Mouse (Mus musculus): Measurements from ENCODE around the gene Olfr462. TPM values are rescaled to one million over a fixed set of nuclear protein-coding genes. Genes with fewer than 3 reads are reported as not detected.

The Olfr462 gene
- polyA plus RNA-seq, 1 experiment, result not detected

- peak within 1 kb of the TSS; percentile 76 for H3K4me3 ChIP-seq (ENCODE audit: insufficient read depth, low read depth, low read length)
- DNase-seq, result peak; percentile 94
- no peaks in the 10 kb centered on the region for H3K36me3 ChIP-seq (ENCODE audit: control insufficient read depth, insufficient read depth, low read length)
- TF ChIP-seq POLR2A (IDR thresholded peaks at IDR 0.05; ENCODE audit: low read depth, low read length), result peak; percentile 78
- TF ChIP-seq CTCF (conservative IDR thresholded peaks at IDR 0.05; ENCODE audit: insufficient read depth, insufficient read length, low read depth, low read length), result no peak
- H3K27ac ChIP-seq (ENCODE audit: insufficient read depth, low read depth, low read length), result 0 out of 2 replicates have a peak within 1 kb of the TSS, but pooled peaks have one; percentile 10
- H3K4me1 ChIP-seq (ENCODE audit: control insufficient read depth, insufficient read depth, low read length), result peaks cover 8% of the 10 kb centered on the region; the same call in 1 of the 2 replicates
- 3% methylated on average over 40 of the region's 40 CpGs for WGBS
- no peaks in the 10 kb centered on the region for H3K27me3 ChIP-seq (replicated peaks; ENCODE audit: control insufficient read depth, insufficient read depth, low read length)
Observed at GRCm38 (mm10) chr11:87852690-87853596, 39.1 kb downstream of the Olfr462 start, which contains the start of gene Mks1. Gene Mks1, plus strand, starts transcription at chr11:87853215.

- no peak for DNase-seq
- Histone ChIP-seq H3K27ac (ENCODE audit: insufficient read depth, low read depth, low read length) (no peak overlapping the region), H3K4me3 (ENCODE audit: insufficient read depth, low read depth, low read length) (no peak overlapping the region), H3K36me3 (ENCODE audit: control insufficient read depth, insufficient read depth, low read length) (no peaks in the 10 kb centered on the region), H3K4me1 (ENCODE audit: control insufficient read depth, insufficient read depth, low read length) (peaks cover 3% of the 10 kb centered on the region; the same call in 1 of the 2 replicates), H3K27me3 (replicated peaks; ENCODE audit: control insufficient read depth, insufficient read depth, low read length) (no peaks in the 10 kb centered on the region)
- 67% methylated on average over 6 of the region's 6 CpGs for WGBS
- no peak for TF ChIP-seq POLR2A (IDR thresholded peaks at IDR 0.05; ENCODE audit: low read depth, low read length)
- no peak for TF ChIP-seq CTCF (conservative IDR thresholded peaks at IDR 0.05; ENCODE audit: insufficient read depth, insufficient read length, low read depth, low read length)
Observed at GRCm38 (mm10) chr11:87847884-87848283, 44.2 kb downstream of the Olfr462 start.

- TF ChIP-seq CTCF (conservative IDR thresholded peaks at IDR 0.05; ENCODE audit: insufficient read depth, insufficient read length, low read depth, low read length) (no peak), POLR2A (IDR thresholded peaks at IDR 0.05; ENCODE audit: low read depth, low read length) (no peak)
- peak; percentile 16 for DNase-seq
- H3K36me3 ChIP-seq (ENCODE audit: control insufficient read depth, insufficient read depth, low read length), result no peaks in the 10 kb centered on the region
- H3K4me1 ChIP-seq (ENCODE audit: control insufficient read depth, insufficient read depth, low read length), result no peaks in the 10 kb centered on the region
- H3K27ac ChIP-seq (ENCODE audit: insufficient read depth, low read depth, low read length), result peak overlapping the region; percentile 37; the same call in 1 of the 2 replicates
- H3K27me3 ChIP-seq (replicated peaks; ENCODE audit: control insufficient read depth, insufficient read depth, low read length), result no peaks in the 10 kb centered on the region
- 81% methylated on average over 12 of the region's 12 CpGs for WGBS
- no peak overlapping the region for H3K4me3 ChIP-seq (ENCODE audit: insufficient read depth, low read depth, low read length)
Observed at GRCm38 (mm10) chr11:87846968-87847600, 45.0 kb downstream of the Olfr462 start.

GRCm38 (mm10) chr11:87841436-87841835 lies 50.6 kb downstream of the Olfr462 start:
- DNase-seq, result no peak
- Histone ChIP-seq H3K36me3 (ENCODE audit: control insufficient read depth, insufficient read depth, low read length) (no peaks in the 10 kb centered on the region), H3K27ac (ENCODE audit: insufficient read depth, low read depth, low read length) (no peak overlapping the region), H3K4me3 (ENCODE audit: insufficient read depth, low read depth, low read length) (no peak overlapping the region), H3K27me3 (replicated peaks; ENCODE audit: control insufficient read depth, insufficient read depth, low read length) (no peaks in the 10 kb centered on the region), H3K4me1 (ENCODE audit: control insufficient read depth, insufficient read depth, low read length) (no peaks in the 10 kb centered on the region)
- WGBS, result 79% methylated on average over 3 of the region's 3 CpGs
- TF ChIP-seq CTCF (conservative IDR thresholded peaks at IDR 0.05; ENCODE audit: insufficient read depth, insufficient read length, low read depth, low read length), result no peak
- TF ChIP-seq POLR2A (IDR thresholded peaks at IDR 0.05; ENCODE audit: low read depth, low read length), result no peak

GRCm38 (mm10) chr11:87840676-87841075 lies 51.4 kb downstream of the Olfr462 start:
- WGBS, result 85% methylated on average over 8 of the region's 8 CpGs
- Histone ChIP-seq H3K4me1 (ENCODE audit: control insufficient read depth, insufficient read depth, low read length) (no peaks in the 10 kb centered on the region), H3K27ac (ENCODE audit: insufficient read depth, low read depth, low read length) (no peak overlapping the region), H3K27me3 (replicated peaks; ENCODE audit: control insufficient read depth, insufficient read depth, low read length) (no peaks in the 10 kb centered on the region), H3K4me3 (ENCODE audit: insufficient read depth, low read depth, low read length) (no peak overlapping the region), H3K36me3 (ENCODE audit: control insufficient read depth, insufficient read depth, low read length) (no peaks in the 10 kb centered on the region)
- no peak for TF ChIP-seq CTCF (conservative IDR thresholded peaks at IDR 0.05; ENCODE audit: insufficient read depth, insufficient read length, low read depth, low read length)
- TF ChIP-seq POLR2A (IDR thresholded peaks at IDR 0.05; ENCODE audit: low read depth, low read length), result no peak
- no peak for DNase-seq

Other genes with a start within 250 kb of the Olfr462 start
- 4.0 and 4.6 TPM in 2 replicates for gene Rnf43, start 229.5 kb downstream of the Olfr462 start, polyA plus RNA-seq (2012; rRNA removed)
- 96.9 and 135 TPM in 2 replicates for gene Supt4a, start 154.7 kb downstream of the Olfr462 start, polyA plus RNA-seq (2012; rRNA removed)
- 3.1 and 4.2 TPM in 2 replicates for gene Tspoap1, start 131.7 kb downstream of the Olfr462 start, polyA plus RNA-seq (2012; rRNA removed)
- 0.05 TPM in 1 of 2 replicates, not detected in the other for gene Mpo, start 98.7 kb downstream of the Olfr462 start, polyA plus RNA-seq (2012; rRNA removed)
- gene Lpo, start 64.0 kb downstream of the Olfr462 start, polyA plus RNA-seq (2012; rRNA removed), result 0.22 and 0.50 TPM in 2 replicates
- gene Mks1, start 39.1 kb downstream of the Olfr462 start, polyA plus RNA-seq (2012; rRNA removed), result 9.6 and 11.3 TPM in 2 replicates
- not detected in 2 replicates for gene Epx, start 16.7 kb downstream of the Olfr462 start, polyA plus RNA-seq (2012; rRNA removed)
- gene Olfr463, start 5.1 kb upstream of the Olfr462 start, polyA plus RNA-seq (2012; rRNA removed), result not detected in 2 replicates
- not detected in 2 replicates for gene Olfr464, start 28.7 kb upstream of the Olfr462 start, polyA plus RNA-seq (2012; rRNA removed)
- 136 and 169 TPM in 2 replicates for gene Dynll2, start 95.3 kb upstream of the Olfr462 start, polyA plus RNA-seq (2012; rRNA removed)
- 56.6 and 59.8 TPM in 2 replicates for gene Srsf1, start 155.1 kb upstream of the Olfr462 start, polyA plus RNA-seq (2012; rRNA removed)
- 17.9 and 21.4 TPM in 2 replicates for gene Vezf1, start 176.0 kb upstream of the Olfr462 start, polyA plus RNA-seq (2012; rRNA removed)
- gene Cuedc1, start 205.8 kb upstream of the Olfr462 start, polyA plus RNA-seq (2012; rRNA removed), result 16.5 and 18.5 TPM in 2 replicates

Data from kidney, adult 2 months (tissue).